Mouse (Mus musculus): ENCODE measurements around the gene Armc2. TPM values are rescaled to one million over a fixed set of nuclear protein-coding genes. Genes with fewer than 3 reads are reported as not detected.
A peak's percentile ranks its signal among the peaks of the same experiment; 100 is the strongest.

Armc2 gene
- polyA plus RNA-seq, 1 experiment from 2014 or later = 2.0 TPM

DNA sequence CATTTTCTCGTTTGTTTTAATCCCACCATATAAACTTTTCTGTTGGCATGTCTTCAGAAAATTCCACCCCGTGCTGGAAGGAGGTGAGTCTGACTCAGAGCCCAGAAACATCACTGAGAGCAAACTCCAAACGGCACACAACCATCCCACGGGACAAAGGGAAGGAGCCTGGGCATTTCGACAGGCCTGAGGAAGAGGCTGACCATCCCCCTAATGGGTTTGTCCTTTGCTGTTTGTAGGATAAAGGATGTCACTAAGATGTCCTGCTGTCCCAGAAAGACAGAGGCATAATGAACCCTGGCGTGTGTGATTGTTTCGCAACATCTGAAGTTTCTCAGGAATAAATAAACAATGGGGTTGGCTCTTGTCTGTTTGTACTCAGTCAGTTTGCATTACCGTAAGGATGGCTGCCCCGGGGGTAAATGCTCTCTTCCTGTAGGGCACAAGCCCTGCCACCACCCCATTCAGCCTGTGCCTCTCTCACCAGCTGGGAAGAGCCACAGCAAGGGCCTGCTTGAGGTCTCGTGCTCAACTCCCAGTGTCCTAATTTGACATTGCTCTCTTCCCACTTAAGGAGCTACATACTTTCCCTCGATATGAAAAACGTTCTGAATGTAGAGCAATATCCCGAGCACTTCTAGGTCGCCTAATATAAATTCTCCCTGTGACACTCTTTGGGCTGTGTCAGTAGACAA lies 26.7 kb downstream of the Armc2 start:
- H3K27me3 ChIP-seq (replicated peaks) = no peaks in the 10 kb centered on the region
- peak overlapping the region; percentile 26; the same call in 1 of the 2 replicates for H3K27ac ChIP-seq
- peaks cover 5% of the 10 kb centered on the region; the same call in 1 of the 2 replicates for H3K4me1 ChIP-seq
- no peak for ATAC-seq (ENCODE audit: insufficient read depth, low FRiP score, low read depth)
- H3K36me3 ChIP-seq = no peaks in the 10 kb centered on the region
- no peak overlapping the region for H3K9ac ChIP-seq
- no peak overlapping the region for H3K4me3 ChIP-seq (replicated peaks)
- H3K9me3 ChIP-seq = no peaks in the 10 kb centered on the region
- 0 out of 2 replicates have a peak overlapping the region, but pooled peaks have one; percentile 13 for H3K4me2 ChIP-seq
- 20% methylated on average over 14 of the region's 14 CpGs for WGBS

DNA sequence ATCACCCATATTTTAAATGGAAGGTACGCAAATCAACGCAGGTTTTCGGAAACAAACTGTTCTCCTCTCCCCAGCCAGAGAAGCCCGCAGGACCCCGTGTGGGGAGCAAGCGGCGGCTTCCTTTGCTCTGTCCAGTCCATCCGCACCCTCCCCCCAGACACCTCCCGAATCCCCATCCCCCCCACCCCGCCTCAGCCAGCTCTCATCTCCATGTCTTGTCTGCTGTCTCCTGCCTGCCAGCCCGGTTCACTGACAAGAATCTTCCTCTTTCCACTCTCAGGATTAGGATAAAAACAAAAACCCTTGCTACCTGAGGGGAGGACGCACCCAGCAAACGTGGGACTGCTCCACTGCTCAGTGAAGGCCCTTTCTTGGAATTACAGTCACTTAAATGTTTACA lies 27.3 kb downstream of the Armc2 start:
- H3K27me3 ChIP-seq (replicated peaks) = no peaks in the 10 kb centered on the region
- 28% methylated on average over 13 of the region's 13 CpGs for WGBS
- H3K36me3 ChIP-seq = no peaks in the 10 kb centered on the region
- H3K27ac ChIP-seq = no peak overlapping the region
- peaks cover 5% of the 10 kb centered on the region; the same call in 1 of the 2 replicates for H3K4me1 ChIP-seq
- no peak for ATAC-seq (ENCODE audit: insufficient read depth, low FRiP score, low read depth)
- H3K4me3 ChIP-seq (replicated peaks) = no peak overlapping the region
- no peak overlapping the region for H3K9ac ChIP-seq
- H3K4me2 ChIP-seq = no peak overlapping the region
- no peaks in the 10 kb centered on the region for H3K9me3 ChIP-seq

DNA sequence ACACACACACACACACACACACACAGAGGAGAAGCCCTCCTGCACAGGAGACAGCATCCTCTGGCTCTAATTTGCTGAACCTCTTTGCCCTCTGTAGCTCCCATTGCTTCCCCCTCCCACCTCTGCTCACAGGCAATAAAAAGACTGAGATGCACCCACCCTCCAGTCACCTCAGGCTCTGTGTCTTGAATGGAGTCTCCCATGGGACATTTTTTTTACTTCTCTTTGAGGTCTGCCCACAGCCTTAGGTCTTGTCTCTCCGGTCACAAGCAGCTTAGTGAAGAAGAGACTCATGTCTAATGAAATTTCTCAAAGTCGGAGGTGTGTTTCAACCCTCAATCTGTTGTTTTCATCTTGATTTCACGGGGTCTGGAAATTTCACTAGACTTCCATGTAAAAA lies 29.3 kb downstream of the Armc2 start:
- no peak overlapping the region for H3K4me3 ChIP-seq (replicated peaks)

GRCm38 (mm10) chr10:41986126-41986525 lies 32.1 kb downstream of the Armc2 start:
- Histone ChIP-seq H3K4me2 (no peak overlapping the region), H3K27ac (no peak overlapping the region), H3K4me3 (replicated peaks) (no peak overlapping the region), H3K4me1 (no peaks in the 10 kb centered on the region), H3K9me3 (no peaks in the 10 kb centered on the region), H3K9ac (no peak overlapping the region), H3K27me3 (replicated peaks) (no peaks in the 10 kb centered on the region), H3K36me3 (no peaks in the 10 kb centered on the region)
- WGBS = 82% methylated on average over 8 of the region's 8 CpGs
- ATAC-seq (ENCODE audit: insufficient read depth, low FRiP score, low read depth) = no peak

More for the DNA sequence above, 29.3 kb downstream of the Armc2 start:
- 86% methylated on average over 3 of the region's 3 CpGs for WGBS
- H3K4me1 ChIP-seq = peaks cover 5% of the 10 kb centered on the region; the same call in 1 of the 2 replicates
- no peaks in the 10 kb centered on the region for H3K27me3 ChIP-seq (replicated peaks)
- H3K9ac ChIP-seq = no peak overlapping the region
- no peaks in the 10 kb centered on the region for H3K36me3 ChIP-seq
- H3K4me2 ChIP-seq = no peak overlapping the region
- ATAC-seq (ENCODE audit: insufficient read depth, low FRiP score, low read depth) = no peak
- no peaks in the 10 kb centered on the region for H3K9me3 ChIP-seq
- no peak overlapping the region for H3K27ac ChIP-seq

DNA sequence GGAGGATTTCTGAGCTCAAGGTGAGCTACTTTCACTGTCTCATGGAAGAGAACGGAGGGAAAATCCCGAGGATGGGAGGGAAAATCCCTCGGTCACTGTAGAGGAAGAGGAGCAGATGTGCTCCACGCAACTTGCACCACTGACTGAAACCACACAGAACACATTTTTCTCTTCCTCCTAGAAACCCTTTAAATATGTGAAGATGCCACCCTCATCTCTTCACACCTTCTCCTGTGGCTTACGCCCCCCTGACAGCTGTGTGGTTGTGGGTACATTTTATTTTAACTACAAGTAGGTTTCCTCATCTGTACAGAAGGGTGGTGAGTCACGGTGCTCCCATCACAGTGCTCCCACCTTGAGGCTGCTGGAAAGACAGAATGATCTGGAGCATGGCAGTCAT lies 34.0 kb downstream of the Armc2 start:
- Histone ChIP-seq H3K27me3 (replicated peaks) (no peaks in the 10 kb centered on the region), H3K4me2 (no peak overlapping the region), H3K27ac (no peak overlapping the region), H3K4me3 (replicated peaks) (no peak overlapping the region), H3K9me3 (no peaks in the 10 kb centered on the region), H3K9ac (no peak overlapping the region), H3K36me3 (no peaks in the 10 kb centered on the region), H3K4me1 (no peaks in the 10 kb centered on the region)
- 84% methylated on average over 6 of the region's 6 CpGs for WGBS
- no peak for ATAC-seq (ENCODE audit: insufficient read depth, low FRiP score, low read depth)

GRCm38 (mm10) chr10:41982821-41983220 lies 35.4 kb downstream of the Armc2 start:
- WGBS = 67% methylated on average over 7 of the region's 7 CpGs
- Histone ChIP-seq H3K9me3 (no peaks in the 10 kb centered on the region), H3K4me3 (replicated peaks) (no peak overlapping the region), H3K4me2 (no peak overlapping the region), H3K27me3 (replicated peaks) (no peaks in the 10 kb centered on the region), H3K9ac (no peak overlapping the region), H3K36me3 (no peaks in the 10 kb centered on the region), H3K27ac (no peak overlapping the region), H3K4me1 (no peaks in the 10 kb centered on the region)
- ATAC-seq (ENCODE audit: insufficient read depth, low FRiP score, low read depth) = no peak

DNA sequence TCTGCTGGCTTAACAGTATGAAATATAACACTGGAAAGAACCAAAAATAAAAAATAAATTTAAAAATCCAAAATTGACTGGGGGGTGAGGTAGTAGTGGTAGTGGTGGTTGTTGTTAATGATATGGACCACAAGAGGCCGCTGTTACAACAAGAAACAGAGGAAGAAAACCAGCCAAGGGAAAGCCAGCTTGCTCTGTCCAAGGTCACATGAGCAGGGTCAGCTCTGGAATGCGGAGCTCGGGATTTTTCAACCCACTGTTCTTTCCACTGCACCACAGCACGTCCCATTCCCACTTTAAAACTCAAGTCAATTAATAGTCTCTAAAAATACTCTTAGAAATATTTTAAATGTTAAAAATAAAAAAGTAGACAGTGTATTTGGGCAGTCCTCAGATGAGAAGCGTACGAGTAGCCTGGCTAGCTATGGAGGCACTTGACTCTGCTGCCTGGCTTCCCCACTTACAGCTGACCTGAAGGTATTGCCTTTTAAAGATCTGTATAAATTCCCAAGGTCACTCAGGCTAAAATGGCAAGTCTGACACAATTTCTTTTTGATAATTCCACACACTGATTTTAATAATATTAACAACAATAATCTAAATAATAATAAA lies 37.4 kb downstream of the Armc2 start:
- no peaks in the 10 kb centered on the region for H3K4me1 ChIP-seq
- no peak overlapping the region for H3K9ac ChIP-seq
- H3K27ac ChIP-seq = no peak overlapping the region
- no peaks in the 10 kb centered on the region for H3K9me3 ChIP-seq
- no peak overlapping the region for H3K4me2 ChIP-seq
- H3K4me3 ChIP-seq (replicated peaks) = no peak overlapping the region
- H3K36me3 ChIP-seq = no peaks in the 10 kb centered on the region
- no peaks in the 10 kb centered on the region for H3K27me3 ChIP-seq (replicated peaks)
- 25% methylated on average over 6 of the region's 6 CpGs for WGBS
- ATAC-seq (ENCODE audit: insufficient read depth, low FRiP score, low read depth) = peak; percentile 63; the same call in 1 of the 2 replicates

- H3K27me3 ChIP-seq (replicated peaks) = no peaks in the 10 kb centered on the region
- H3K4me1 ChIP-seq = no peaks in the 10 kb centered on the region
- ATAC-seq (ENCODE audit: insufficient read depth, low FRiP score, low read depth) = no peak
- no peak overlapping the region for H3K4me2 ChIP-seq
- H3K27ac ChIP-seq = no peak overlapping the region
- no peaks in the 10 kb centered on the region for H3K9me3 ChIP-seq
- no peak overlapping the region for H3K9ac ChIP-seq
- no peak overlapping the region for H3K4me3 ChIP-seq (replicated peaks)
- 69% methylated on average over 7 of the region's 7 CpGs for WGBS
- no peaks in the 10 kb centered on the region for H3K36me3 ChIP-seq
Observed at GRCm38 (mm10) chr10:41978403-41979234, 39.6 kb downstream of the Armc2 start.

GRCm38 (mm10) chr10:41972676-41973075 lies 45.6 kb downstream of the Armc2 start:
- no peaks in the 10 kb centered on the region for H3K36me3 ChIP-seq
- ATAC-seq (ENCODE audit: insufficient read depth, low FRiP score, low read depth) = no peak
- WGBS = 68% methylated on average over 9 of the region's 9 CpGs
- no peak overlapping the region for H3K27ac ChIP-seq
- no peaks in the 10 kb centered on the region for H3K9me3 ChIP-seq
- no peak overlapping the region for H3K4me2 ChIP-seq
- no peaks in the 10 kb centered on the region for H3K27me3 ChIP-seq (replicated peaks)
- H3K4me1 ChIP-seq = no peaks in the 10 kb centered on the region
- H3K4me3 ChIP-seq (replicated peaks) = no peak overlapping the region
- H3K9ac ChIP-seq = no peak overlapping the region

DNA sequence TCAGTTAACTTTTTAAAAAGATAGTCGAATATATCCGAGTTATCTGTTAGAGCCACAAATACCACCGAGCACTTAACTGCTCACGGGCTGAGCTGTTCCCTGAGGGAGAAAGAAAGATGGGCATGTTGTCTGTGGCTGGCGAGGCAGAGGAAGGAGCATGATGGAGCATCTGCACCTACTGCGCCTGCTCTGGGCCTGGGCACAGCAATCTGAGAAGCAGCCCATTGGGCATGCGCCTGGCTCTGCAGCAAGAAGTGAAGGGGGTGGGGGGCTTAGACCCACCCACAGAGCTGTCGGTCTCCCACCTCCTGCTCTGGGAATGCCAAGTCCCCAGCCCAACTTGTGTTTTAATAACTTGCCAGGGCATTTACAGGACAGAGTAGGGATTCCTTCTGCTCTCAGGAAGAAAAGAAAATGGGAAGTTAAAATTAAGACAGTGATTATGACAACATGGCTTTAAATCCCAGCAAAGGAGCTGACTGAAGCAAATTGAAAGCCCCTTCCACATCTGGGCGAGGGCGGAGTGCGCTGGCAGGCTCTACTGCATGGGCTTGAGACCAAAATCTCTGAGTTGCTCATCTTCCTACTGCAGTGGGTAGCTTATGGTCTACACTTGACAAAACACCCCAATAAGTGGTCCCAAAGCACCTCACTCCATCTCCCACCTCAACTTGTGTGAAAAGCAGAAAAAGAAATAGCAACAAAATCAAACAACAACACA lies 50.2 kb downstream of the Armc2 start:
- H3K9ac ChIP-seq = no peak overlapping the region
- H3K4me2 ChIP-seq = no peak overlapping the region
- H3K36me3 ChIP-seq = no peaks in the 10 kb centered on the region
- no peaks in the 10 kb centered on the region for H3K9me3 ChIP-seq
- ATAC-seq (ENCODE audit: insufficient read depth, low FRiP score, low read depth) = no peak
- no peak overlapping the region for H3K27ac ChIP-seq
- H3K4me1 ChIP-seq = no peaks in the 10 kb centered on the region
- no peak overlapping the region for H3K4me3 ChIP-seq (replicated peaks)
- no peaks in the 10 kb centered on the region for H3K27me3 ChIP-seq (replicated peaks)
- 79% methylated on average over 11 of the region's 11 CpGs for WGBS

- no peak overlapping the region for H3K4me2 ChIP-seq
- ATAC-seq (ENCODE audit: insufficient read depth, low FRiP score, low read depth) = no peak
- WGBS = 78% methylated on average over 4 of the region's 4 CpGs
- no peak overlapping the region for H3K27ac ChIP-seq
- no peaks in the 10 kb centered on the region for H3K9me3 ChIP-seq
- H3K27me3 ChIP-seq (replicated peaks) = no peaks in the 10 kb centered on the region
- no peak overlapping the region for H3K4me3 ChIP-seq (replicated peaks)
- H3K36me3 ChIP-seq = no peaks in the 10 kb centered on the region
- no peaks in the 10 kb centered on the region for H3K4me1 ChIP-seq
- H3K9ac ChIP-seq = no peak overlapping the region
Observed at GRCm38 (mm10) chr10:41962725-41963124, 55.5 kb downstream of the Armc2 start.

Data from stomach, embryonic 15.5 days (tissue).